Mouse (Mus musculus): ENCODE measurements around the gene Cacnb3.

GRCm38 (mm10) chr15:98664042-98664907, 33.6 kb downstream of the Cacnb3 start:
- TF ChIP-seq POLR2A (IDR thresholded peaks at IDR 0.05; ENCODE audit: control insufficient read depth, extremely low read depth, insufficient read depth, low read length, poor library complexity) = no peak
- TF ChIP-seq CTCF (IDR thresholded peaks at IDR 0.05; ENCODE audit: borderline replicate concordance, control insufficient read depth, extremely low read depth, insufficient read depth, low read length, poor library complexity) = no peak

Data from thymus, adult 2 months (tissue).